Mouse (Mus musculus): ENCODE data around the gene Cnga4. TPM values are rescaled to one million over a fixed set of nuclear protein-coding genes. Genes with fewer than 3 reads are reported as not detected.
"Not testable (repeated sequence)": the region's sequence is repeated elsewhere in the genome, so short reads cannot be mapped to it uniquely, and the experiment has no call there.

The Cnga4 gene
- 0.11 TPM in 1 of 2 replicates, not detected in the other for polyA plus RNA-seq (2014; fragmentation: Nextera tagmentation; extraction: Ambion mirVana)

GRCm38 (mm10) chr7:105404268-105404667, at the start of gene Cnga4:
Cnga4 (plus strand) TSS chr7:105404568.
- H3K4me2 ChIP-seq (ENCODE audit: low read length): no peak within 1 kb of the TSS
- WGBS: 81% methylated on average over 5 of the region's 5 CpGs
- no peak within 1 kb of the TSS for H3K9ac ChIP-seq (replicated peaks; ENCODE audit: low read length)
- no peaks in the 10 kb centered on the region for H3K27me3 ChIP-seq (ENCODE audit: control insufficient read depth, insufficient read depth, low read length)
- no peak for ATAC-seq (ENCODE audit: low FRiP score, low TSS enrichment)
- H3K4me1 ChIP-seq (ENCODE audit: control insufficient read depth, insufficient read depth, low read length): peaks cover under 1% of the 10 kb centered on the region; the same call in 1 of the 2 replicates
- H3K9me3 ChIP-seq (ENCODE audit: control insufficient read depth, low read length): no peaks in the 10 kb centered on the region
- no peaks in the 10 kb centered on the region for H3K36me3 ChIP-seq (ENCODE audit: control insufficient read depth, insufficient read depth, low read length)
- DNase-seq: no peak
- H3K27ac ChIP-seq (replicated peaks; ENCODE audit: low read depth, low read length): no peak within 1 kb of the TSS
- H3K4me3 ChIP-seq (replicated peaks; ENCODE audit: low read depth, low read length): no peak within 1 kb of the TSS

DNA sequence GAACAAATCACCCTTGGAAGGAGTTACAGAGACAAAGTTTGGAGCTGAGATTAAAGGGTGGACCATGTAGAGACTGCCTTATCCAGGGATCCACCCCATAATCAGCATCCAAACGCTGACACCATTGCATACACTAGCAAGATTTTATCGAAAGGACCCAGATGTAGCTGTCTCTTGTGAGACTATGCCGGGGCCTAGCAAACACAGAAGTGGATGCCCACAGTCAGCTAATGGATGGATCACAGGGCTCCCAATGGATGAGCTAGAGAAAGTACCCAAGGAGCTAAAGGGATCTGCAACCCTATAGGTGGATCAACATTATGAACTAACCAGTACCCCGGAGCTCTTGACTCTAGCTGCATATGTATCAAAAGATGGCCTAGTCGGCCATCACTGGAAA, 48.3 kb upstream of the Cnga4 start:
- H3K9ac ChIP-seq (replicated peaks; ENCODE audit: low read length); H3K4me1 ChIP-seq (ENCODE audit: control insufficient read depth, insufficient read depth, low read length); H3K4me3 ChIP-seq (replicated peaks; ENCODE audit: low read depth, low read length); H3K9me3 ChIP-seq (ENCODE audit: control insufficient read depth, low read length); H3K27me3 ChIP-seq (ENCODE audit: control insufficient read depth, insufficient read depth, low read length); H3K4me2 ChIP-seq (ENCODE audit: low read length); H3K36me3 ChIP-seq (ENCODE audit: control insufficient read depth, insufficient read depth, low read length); H3K27ac ChIP-seq (replicated peaks; ENCODE audit: low read depth, low read length); DNase-seq: not testable (repeated sequence)
- no CpG with 5 or more reads among the region's 5 CpGs for WGBS
- peak; percentile 60; the same call in 1 of the 2 replicates for ATAC-seq (ENCODE audit: low FRiP score, low TSS enrichment)

DNA sequence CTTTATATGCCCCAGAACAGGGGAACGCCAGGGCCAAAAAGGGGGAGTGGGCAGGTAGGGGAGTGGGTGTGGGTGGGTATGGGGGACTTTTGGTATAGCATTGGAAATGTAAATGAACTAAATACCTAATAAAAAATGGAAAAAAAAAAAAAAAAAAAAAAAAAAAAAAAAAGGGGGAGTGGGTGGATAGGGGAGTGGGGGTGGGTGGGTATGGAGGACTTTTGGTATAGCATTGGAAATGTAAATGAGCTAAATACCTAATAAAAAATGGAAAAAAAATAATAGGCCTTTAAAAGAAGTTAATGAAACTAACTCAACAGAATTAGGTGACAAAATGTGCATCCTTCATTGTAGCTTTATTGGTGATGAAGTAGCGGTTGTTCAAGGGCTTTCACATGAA, 47.9 kb upstream of the Cnga4 start:
- H3K27me3 ChIP-seq (ENCODE audit: control insufficient read depth, insufficient read depth, low read length): not testable (repeated sequence)

GRCm38 (mm10) chr7:105361713-105362112, 42.7 kb upstream of the Cnga4 start:
- Histone ChIP-seq H3K4me3 (replicated peaks; ENCODE audit: low read depth, low read length) (no peak overlapping the region), H3K27ac (replicated peaks; ENCODE audit: low read depth, low read length) (no peak overlapping the region), H3K4me2 (ENCODE audit: low read length) (no peak overlapping the region), H3K4me1 (ENCODE audit: control insufficient read depth, insufficient read depth, low read length) (no peaks in the 10 kb centered on the region), H3K9ac (replicated peaks; ENCODE audit: low read length) (no peak overlapping the region), H3K36me3 (ENCODE audit: control insufficient read depth, insufficient read depth, low read length) (no peaks in the 10 kb centered on the region), H3K27me3 (ENCODE audit: control insufficient read depth, insufficient read depth, low read length) (no peaks in the 10 kb centered on the region), H3K9me3 (ENCODE audit: control insufficient read depth, low read length) (no peaks in the 10 kb centered on the region)
- no peak for DNase-seq
- no peak for ATAC-seq (ENCODE audit: low FRiP score, low TSS enrichment)
- 90% methylated on average over 2 of the region's 2 CpGs for WGBS

More for the DNA sequence above, 47.9 kb upstream of the Cnga4 start:
- H3K4me3 ChIP-seq (replicated peaks; ENCODE audit: low read depth, low read length); DNase-seq; H3K4me1 ChIP-seq (ENCODE audit: control insufficient read depth, insufficient read depth, low read length); H3K4me2 ChIP-seq (ENCODE audit: low read length); H3K9ac ChIP-seq (replicated peaks; ENCODE audit: low read length); H3K27ac ChIP-seq (replicated peaks; ENCODE audit: low read depth, low read length); H3K9me3 ChIP-seq (ENCODE audit: control insufficient read depth, low read length); H3K36me3 ChIP-seq (ENCODE audit: control insufficient read depth, insufficient read depth, low read length): not testable (repeated sequence)
- WGBS: 96% methylated on average over 1 of the region's 2 CpGs
- ATAC-seq (ENCODE audit: low FRiP score, low TSS enrichment): peak; percentile 90

DNA sequence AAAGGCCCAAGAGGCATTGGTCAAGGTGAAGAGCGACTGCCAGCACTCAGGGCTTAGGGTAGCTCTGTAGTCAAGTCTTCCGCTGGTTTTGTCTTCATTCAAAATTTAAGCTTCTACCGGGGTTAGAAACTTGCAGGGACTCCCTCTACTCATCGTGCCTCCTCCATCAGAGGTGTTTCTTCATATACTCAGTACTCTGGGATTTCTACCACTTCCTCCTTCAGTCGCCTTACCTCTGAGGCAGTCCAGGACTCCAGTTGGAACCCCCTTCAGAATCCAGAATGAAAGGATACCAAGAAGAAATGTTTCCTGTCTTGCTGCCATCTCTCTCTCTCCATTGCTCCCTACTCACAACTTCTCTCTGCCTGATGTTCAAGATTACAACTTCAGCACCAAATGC, 37.1 kb upstream of the Cnga4 start:
- Histone ChIP-seq H3K36me3 (ENCODE audit: control insufficient read depth, insufficient read depth, low read length) (peaks cover 3% of the 10 kb centered on the region), H3K27ac (replicated peaks; ENCODE audit: low read depth, low read length) (no peak overlapping the region), H3K9me3 (ENCODE audit: control insufficient read depth, low read length) (no peaks in the 10 kb centered on the region), H3K4me1 (ENCODE audit: control insufficient read depth, insufficient read depth, low read length) (no peaks in the 10 kb centered on the region), H3K4me2 (ENCODE audit: low read length) (no peak overlapping the region), H3K4me3 (replicated peaks; ENCODE audit: low read depth, low read length) (no peak overlapping the region), H3K9ac (replicated peaks; ENCODE audit: low read length) (no peak overlapping the region), H3K27me3 (ENCODE audit: control insufficient read depth, insufficient read depth, low read length) (no peaks in the 10 kb centered on the region)
- no peak for ATAC-seq (ENCODE audit: low FRiP score, low TSS enrichment)
- WGBS: 86% methylated on average over 5 of the region's 5 CpGs
- DNase-seq: no peak

DNA sequence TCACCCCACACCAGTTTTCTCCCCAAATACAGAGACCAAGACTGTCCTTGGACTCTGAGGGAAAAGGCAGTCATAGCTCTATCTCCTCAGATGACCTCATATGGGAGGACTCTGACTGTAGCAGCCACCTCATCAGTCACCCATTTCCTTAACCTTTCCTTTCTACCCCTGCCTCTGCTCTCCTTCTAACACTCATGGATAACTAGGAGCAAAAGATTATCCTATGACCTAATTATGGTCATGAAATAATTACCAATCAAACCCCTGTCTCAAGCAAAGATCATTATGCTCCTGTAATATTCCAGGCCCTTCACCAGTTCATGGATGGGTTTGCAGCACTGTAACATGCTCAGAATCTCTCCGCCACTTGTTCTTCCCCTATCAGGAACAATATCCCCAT, 36.4 kb upstream of the Cnga4 start, which contains the start of gene Olfr692:
Olfr692 (plus strand) TSS at position 301 of the 400 bp plus-strand sequence.
- no peaks in the 10 kb centered on the region for H3K9me3 ChIP-seq (ENCODE audit: control insufficient read depth, low read length)
- H3K4me1 ChIP-seq (ENCODE audit: control insufficient read depth, insufficient read depth, low read length): no peaks in the 10 kb centered on the region
- no peak within 1 kb of the TSS for H3K4me3 ChIP-seq (replicated peaks; ENCODE audit: low read depth, low read length)
- peaks cover 6% of the 10 kb centered on the region for H3K36me3 ChIP-seq (ENCODE audit: control insufficient read depth, insufficient read depth, low read length)
- no peak within 1 kb of the TSS for H3K9ac ChIP-seq (replicated peaks; ENCODE audit: low read length)
- WGBS: 98% methylated on average over 1 of the region's 1 CpGs
- ATAC-seq (ENCODE audit: low FRiP score, low TSS enrichment): no peak
- DNase-seq: no peak
- no peak within 1 kb of the TSS for H3K27ac ChIP-seq (replicated peaks; ENCODE audit: low read depth, low read length)
- no peak within 1 kb of the TSS for H3K4me2 ChIP-seq (ENCODE audit: low read length)
- no peaks in the 10 kb centered on the region for H3K27me3 ChIP-seq (ENCODE audit: control insufficient read depth, insufficient read depth, low read length)

- no peak for DNase-seq
- Histone ChIP-seq H3K4me1 (ENCODE audit: control insufficient read depth, insufficient read depth, low read length) (no peaks in the 10 kb centered on the region), H3K27ac (replicated peaks; ENCODE audit: low read depth, low read length) (no peak overlapping the region), H3K9ac (replicated peaks; ENCODE audit: low read length) (no peak overlapping the region), H3K4me3 (replicated peaks; ENCODE audit: low read depth, low read length) (no peak overlapping the region), H3K27me3 (ENCODE audit: control insufficient read depth, insufficient read depth, low read length) (no peaks in the 10 kb centered on the region), H3K4me2 (ENCODE audit: low read length) (no peak overlapping the region), H3K9me3 (ENCODE audit: control insufficient read depth, low read length) (no peaks in the 10 kb centered on the region), H3K36me3 (ENCODE audit: control insufficient read depth, insufficient read depth, low read length) (peaks cover 6% of the 10 kb centered on the region)
- 97% methylated on average over 4 of the region's 4 CpGs for WGBS
- peak; percentile 8; the same call in 1 of the 2 replicates for ATAC-seq (ENCODE audit: low FRiP score, low TSS enrichment)
Observed at GRCm38 (mm10) chr7:105368521-105368920, 35.8 kb upstream of the Cnga4 start.

DNA sequence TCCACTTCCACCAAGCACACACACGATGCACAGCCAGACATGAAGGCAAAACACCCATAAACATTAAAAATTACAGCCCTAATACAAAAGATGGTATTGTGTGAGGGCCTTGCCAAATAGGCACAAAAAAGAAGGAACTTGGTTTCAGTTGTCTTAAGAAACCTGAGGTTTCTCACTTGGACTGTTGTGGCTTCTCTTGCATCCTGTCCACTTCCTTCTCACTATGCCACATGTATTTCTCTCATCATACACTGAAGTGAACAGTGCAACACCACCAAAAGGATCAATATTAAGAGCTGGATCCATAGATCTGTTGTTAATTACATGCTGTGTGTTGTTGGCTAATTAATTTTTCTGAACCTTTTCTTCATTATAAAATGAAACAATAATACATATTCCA, 31.5 kb upstream of the Cnga4 start:
- no peak overlapping the region for H3K4me3 ChIP-seq (replicated peaks; ENCODE audit: low read depth, low read length)
- no peak overlapping the region for H3K4me2 ChIP-seq (ENCODE audit: low read length)
- H3K27ac ChIP-seq (replicated peaks; ENCODE audit: low read depth, low read length): no peak overlapping the region
- H3K9ac ChIP-seq (replicated peaks; ENCODE audit: low read length): no peak overlapping the region
- peaks cover 23% of the 10 kb centered on the region for H3K36me3 ChIP-seq (ENCODE audit: control insufficient read depth, insufficient read depth, low read length)
- no peaks in the 10 kb centered on the region for H3K4me1 ChIP-seq (ENCODE audit: control insufficient read depth, insufficient read depth, low read length)
- ATAC-seq (ENCODE audit: low FRiP score, low TSS enrichment) (no peak), DNase-seq (no peak)
- 96% methylated on average over 1 of the region's 1 CpGs for WGBS
- no peaks in the 10 kb centered on the region for H3K9me3 ChIP-seq (ENCODE audit: control insufficient read depth, low read length)
- no peaks in the 10 kb centered on the region for H3K27me3 ChIP-seq (ENCODE audit: control insufficient read depth, insufficient read depth, low read length)

DNA sequence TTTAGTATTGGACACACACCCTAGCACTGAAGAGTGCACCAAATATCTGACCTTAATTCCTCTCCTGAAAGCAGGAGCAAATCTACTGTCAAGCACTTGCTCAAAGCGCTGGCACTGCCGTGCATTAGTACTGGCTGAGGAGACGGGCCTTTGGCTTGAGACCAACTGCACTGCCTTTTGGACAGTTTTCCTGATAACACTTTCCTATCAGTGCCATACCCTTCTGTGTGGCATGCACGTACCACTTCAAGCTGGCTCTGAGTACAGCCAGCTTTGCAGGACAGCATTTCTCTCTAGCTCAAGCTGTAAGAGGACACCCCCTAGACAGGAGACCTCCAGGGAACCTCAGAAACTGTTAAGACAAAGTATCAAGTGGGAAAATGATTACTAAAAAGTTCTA, 30.9 kb upstream of the Cnga4 start:
- peaks cover 29% of the 10 kb centered on the region for H3K36me3 ChIP-seq (ENCODE audit: control insufficient read depth, insufficient read depth, low read length)
- H3K27me3 ChIP-seq (ENCODE audit: control insufficient read depth, insufficient read depth, low read length): no peaks in the 10 kb centered on the region
- 97% methylated on average over 4 of the region's 4 CpGs for WGBS
- no peak overlapping the region for H3K27ac ChIP-seq (replicated peaks; ENCODE audit: low read depth, low read length)
- H3K4me1 ChIP-seq (ENCODE audit: control insufficient read depth, insufficient read depth, low read length): no peaks in the 10 kb centered on the region
- no peak overlapping the region for H3K4me2 ChIP-seq (ENCODE audit: low read length)
- H3K4me3 ChIP-seq (replicated peaks; ENCODE audit: low read depth, low read length): no peak overlapping the region
- no peaks in the 10 kb centered on the region for H3K9me3 ChIP-seq (ENCODE audit: control insufficient read depth, low read length)
- ATAC-seq (ENCODE audit: low FRiP score, low TSS enrichment) (no peak), DNase-seq (no peak)
- H3K9ac ChIP-seq (replicated peaks; ENCODE audit: low read length): no peak overlapping the region

Data from midbrain, embryonic 14.5 days (tissue).